Mouse (Mus musculus) lung, adult 18-20 months (tissue): Measurements from ENCODE around the gene Acads.
"Not testable (repeated sequence)": the region's sequence is repeated elsewhere in the genome, so short reads cannot be mapped to it uniquely, and the experiment has no call there.

Experiments
- DNase-seq, 2 experiments: peaks; one replicate each; pipeline ENCODE4 v3.0.0; 2022; ENCODE audit warnings: mixed read lengths in 2 of 2

Acads gene

DNA sequence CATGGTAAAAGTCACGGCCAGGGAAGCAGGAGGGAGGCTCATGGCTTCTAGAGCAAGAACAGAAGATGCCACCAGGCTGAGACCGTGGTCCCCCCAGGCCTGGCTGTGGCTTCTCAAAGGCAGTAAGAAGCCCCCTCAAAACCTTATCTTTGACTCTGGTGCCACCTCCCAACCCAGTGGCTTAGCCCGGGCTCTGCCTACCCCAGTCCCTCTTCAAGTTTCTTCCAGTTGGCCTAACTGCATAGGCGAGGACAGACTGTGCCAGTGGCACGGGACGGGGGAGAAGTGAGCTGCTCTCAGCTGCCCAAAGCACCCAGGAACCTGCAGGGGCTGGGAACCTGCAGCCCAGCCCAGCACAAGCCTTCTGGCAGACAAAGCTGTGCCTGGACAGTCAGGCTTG is 5.5 kb upstream of the Acads start:
- DNase-seq, result no peak

DNA sequence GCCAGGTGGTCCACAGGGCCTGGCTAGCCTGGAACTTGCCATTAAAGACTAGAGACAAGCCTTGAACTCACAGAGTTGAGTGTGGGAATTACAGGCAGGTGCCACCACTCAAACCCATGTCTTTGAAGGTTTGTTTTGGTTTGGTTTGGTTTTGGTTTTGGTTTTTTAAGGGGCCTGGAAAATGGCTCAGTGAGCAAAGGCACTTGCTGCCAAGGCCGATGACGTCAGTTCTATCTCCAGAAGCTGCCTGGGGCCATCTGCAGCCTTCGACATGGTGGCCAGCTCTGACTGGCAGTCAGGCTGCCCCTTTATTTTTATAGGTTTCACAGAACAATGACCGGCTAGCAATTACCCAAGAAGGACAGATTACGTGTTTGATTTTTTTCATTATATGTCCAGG is 1.8 kb upstream of the Acads start:
- no peak for DNase-seq

DNA sequence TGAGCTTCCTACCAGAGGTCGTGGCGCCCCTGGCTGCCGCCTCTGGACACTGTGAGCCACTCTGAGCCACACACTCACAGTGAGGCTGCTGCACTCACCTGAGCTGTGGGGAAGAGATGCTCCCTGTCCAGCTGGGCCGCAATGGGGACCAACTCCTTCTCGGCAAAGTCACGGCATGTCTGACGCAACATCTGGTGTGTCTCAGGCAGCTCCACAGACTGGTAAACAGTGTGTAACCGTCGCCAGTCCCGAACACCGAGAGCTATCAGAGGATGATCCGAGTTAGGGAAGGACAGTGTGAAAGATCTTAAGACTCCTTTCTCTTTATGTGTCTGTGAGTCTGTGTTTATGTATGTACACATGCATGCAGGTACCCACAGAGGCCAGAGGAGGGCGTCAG is 1.7 kb downstream of the Acads start:
- DNase-seq, result no peak

DNA sequence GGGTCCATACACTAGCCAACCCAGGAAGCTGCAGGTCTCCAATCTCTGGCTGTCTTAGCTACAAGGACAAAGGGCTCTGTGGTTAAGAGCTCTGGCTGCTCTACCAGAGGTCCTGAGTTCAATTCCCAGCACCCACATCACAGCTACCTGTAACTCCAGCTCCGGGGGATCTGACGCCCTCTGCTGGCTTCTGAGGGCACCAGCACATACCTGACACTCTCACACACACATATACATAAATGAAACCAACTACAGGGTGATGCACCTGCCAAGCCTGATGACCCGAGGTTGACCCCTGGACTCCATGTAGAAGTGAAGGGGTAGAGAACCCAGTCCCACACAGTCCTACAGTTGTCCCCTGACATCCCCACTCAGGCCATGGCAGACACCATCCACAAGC is 2.7 kb downstream of the Acads start:
- no peak for DNase-seq

DNA sequence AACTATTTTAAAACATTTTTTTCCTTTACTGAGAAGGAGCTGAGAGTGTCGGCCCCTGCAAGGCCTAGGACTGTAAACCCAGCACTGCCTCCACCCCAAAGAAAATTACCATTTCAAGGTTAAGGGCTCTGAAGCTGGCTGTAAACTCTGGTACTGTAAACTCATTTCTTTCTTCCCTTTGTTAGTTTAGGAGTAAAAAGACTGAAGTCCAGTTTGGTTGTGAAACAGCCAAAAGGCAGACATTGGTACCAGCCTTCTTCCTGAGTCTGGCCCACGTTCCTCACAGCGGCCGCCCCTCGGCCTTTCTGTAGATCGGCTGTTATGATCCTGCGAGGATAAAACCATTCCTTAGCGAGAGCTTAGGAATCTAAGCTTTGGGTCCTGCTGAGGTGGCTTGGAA is 4.6 kb downstream of the Acads start:
- DNase-seq, result no peak

DNA sequence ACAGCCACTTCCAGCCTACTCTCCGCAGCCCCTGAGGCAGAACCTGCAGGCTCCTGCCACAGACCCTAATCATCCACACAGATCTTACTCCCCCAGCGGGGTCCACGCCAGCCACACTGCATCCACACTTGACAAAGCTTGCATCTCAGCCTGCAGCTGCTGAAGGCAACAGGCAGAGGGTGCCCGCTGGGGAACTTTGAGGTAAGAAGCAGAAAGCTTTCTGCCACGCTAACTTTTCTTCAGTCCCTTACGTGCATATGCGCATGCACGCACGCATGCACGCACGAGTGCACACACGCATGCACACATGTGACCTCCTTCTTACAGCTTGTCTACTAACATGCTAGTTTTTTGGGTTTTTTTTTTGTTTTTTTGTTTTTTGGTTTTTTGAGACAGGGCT is 5.9 kb downstream of the Acads start:
- DNase-seq, result no peak

DNA sequence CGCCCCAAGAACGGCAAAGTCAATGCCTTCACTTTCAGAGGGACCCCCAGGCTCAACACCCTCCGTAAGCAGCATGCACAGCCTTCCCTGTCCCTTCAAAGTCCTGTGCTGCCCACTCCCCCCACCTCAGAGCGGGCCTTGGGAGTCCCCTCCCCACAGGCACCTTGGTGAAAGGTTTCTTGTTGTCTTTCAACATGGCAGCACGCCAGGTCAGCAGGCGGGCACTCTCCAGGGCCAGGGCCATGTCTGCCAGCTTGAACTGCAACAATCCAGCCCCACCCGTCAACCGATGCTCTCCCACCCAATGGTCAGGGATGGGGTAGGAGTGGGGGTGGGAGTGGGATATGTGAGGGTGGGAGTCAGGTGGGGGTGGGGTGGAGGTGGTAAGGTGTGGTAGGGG is 8.0 kb downstream of the Acads start:
- DNase-seq, result no peak

DNA sequence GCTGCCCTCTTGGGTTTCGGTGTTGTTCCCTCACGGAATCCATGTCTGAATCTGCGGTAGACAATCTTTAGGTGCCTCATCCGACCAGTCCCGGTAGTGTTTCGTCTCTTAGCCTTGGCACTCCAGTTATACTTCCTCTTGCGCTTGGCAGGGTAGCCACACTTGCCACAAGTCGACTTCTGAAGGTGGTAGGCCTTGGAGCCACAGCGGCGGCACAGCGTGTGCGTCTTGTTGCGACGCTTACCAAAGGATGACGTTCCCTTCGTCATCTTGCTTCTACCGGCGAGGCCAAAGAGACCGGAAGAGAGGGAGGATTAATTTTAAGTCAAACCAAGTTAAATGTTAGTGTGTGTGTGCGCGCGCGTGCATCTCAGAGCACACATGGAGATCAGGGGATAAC is 15.9 kb downstream of the Acads start:
- DNase-seq, result not testable (repeated sequence)

DNA sequence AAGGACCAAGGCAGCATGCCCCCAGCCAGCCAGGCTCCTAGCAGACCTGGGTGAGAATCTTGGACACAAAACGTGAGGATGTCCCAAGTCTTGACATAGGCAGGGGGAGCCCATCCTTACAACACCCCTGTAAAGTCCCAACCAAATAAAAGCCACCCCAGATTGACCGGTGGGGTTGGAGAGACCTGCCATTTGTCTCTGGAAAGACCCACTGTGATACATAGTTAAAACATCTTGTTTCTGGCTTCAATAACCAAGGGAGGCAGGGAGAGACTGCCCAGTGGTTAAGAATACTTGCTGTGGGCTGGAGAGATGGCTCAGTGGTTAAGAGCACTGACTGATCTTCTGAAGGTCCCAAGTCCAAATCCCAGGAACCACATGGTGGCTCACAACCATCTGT is 16.9 kb downstream of the Acads start:
- DNase-seq, result no peak

DNA sequence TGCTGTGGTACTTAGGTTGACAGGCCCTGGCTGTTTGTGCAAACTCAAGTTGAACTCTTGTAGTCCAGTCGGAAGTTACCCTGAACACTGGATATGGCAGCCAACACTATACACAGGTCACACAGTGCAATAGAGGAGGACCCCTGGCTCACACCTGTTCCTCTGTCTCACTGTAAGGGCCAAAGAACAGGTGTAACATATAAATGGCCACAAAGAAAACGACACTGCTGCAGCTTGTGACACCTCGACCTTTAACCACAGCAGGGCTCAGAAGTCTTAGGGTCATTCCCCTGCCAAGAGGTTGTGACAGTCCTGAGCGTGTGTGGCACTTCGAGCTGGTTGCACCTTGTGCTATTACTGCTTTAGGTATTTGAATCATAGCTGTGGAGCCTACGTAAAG is 18.7 kb downstream of the Acads start:
- DNase-seq, result no peak

DNA sequence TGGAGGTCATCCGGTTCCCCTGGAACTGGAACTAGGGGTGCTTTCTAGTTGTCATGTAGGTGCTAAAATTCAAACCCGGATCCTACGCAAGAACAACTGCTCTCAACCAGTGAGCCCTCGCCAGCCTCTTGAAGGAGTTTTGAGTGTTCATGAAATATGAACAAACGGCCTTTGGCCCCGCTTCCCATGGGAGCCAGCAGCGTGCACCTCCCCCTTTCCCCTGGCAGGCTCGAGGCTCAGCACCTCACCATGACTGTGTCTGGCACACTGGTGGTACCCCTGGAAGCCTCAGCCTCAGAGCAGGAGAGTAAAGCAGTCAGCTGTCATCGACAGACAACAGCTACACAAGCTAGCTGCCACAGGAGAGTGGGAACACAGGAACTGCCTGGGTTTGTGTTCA is 19.2 kb downstream of the Acads start:
- DNase-seq, result peak; percentile 22 to 46

DNA sequence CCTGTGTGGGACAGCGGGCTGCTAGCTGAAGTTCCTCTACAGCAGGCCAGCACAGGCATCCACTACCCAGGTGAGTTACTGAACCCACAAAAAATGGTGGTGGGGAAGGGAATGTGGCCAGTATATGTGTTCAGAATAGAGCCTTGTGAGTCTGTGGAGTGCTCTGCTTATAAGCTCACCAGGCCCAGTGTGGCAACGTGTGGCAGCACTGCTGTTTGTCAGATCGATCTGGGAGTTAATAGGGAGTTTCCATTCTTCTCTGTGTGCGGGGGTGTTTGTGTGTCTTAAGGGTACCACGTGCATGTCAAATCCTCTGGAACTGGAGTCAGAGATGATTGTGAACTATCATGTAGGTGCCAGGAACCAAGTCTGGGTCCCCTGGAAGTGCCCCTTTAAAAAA is 19.6 kb downstream of the Acads start:
- DNase-seq, result no peak

DNA sequence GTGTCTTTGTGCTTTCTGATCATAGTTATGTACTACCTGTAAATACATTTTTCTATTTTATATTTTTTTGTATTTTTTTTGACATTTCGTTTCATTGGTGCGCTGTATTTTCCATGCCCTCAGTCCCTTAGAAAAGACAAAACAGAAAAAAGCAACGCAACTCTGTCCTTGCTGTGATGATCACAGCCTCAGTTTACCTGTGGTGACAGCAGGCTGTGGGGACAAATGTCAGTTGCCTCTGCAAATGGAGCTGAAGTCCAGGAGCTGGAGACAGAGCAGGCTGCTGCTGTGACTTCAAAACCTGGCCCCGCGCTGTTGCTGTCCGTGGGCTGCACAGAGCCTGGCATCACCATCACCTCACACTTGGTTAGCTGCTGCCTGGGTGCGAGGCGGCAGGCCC is 21.0 kb downstream of the Acads start, which contains the start of gene Gm10401:
TSS of gene Gm10401 (minus strand) at position 101 of the 400 bp plus-strand sequence.
- DNase-seq, result no peak

DNA sequence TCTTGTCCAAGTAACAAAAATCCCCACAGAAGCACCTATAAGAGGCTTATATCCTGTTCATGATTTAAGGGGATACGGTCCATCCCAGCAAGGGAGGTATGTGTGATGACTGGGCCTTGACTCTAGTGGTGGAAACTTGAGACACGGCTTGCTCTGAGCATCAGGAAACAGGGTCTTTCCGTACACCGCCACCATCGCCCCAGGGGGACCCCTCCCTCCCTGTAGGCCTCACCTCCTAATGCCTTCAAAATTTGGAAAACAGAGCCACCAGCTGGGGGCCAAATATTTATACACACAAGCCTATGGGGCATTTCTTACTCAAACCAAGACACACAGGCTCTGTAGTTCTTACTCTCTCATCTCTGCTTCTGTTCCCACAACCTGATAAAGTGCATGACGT is 27.4 kb downstream of the Acads start:
- DNase-seq, result no peak

DNA sequence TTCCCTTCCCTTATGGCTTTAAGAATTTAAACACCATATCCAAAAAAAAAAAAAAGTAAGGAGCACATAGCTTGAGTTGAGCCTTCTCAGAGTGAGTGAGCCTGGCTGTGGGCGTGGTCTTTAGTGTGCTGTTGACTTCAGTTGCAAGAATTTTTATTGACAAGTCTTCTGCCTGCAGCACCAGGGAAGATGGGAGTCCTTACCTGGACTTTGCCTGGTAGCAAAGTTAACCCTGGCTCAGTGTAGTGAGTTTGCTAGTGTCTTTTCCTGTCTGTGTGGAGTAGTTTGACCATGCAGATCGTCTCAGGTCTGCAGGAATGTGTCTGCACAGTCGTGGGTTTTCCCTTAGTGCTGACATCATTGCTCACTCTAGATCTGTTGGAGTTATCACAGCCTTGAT is 28.1 kb downstream of the Acads start:
- no peak for DNase-seq

DNA sequence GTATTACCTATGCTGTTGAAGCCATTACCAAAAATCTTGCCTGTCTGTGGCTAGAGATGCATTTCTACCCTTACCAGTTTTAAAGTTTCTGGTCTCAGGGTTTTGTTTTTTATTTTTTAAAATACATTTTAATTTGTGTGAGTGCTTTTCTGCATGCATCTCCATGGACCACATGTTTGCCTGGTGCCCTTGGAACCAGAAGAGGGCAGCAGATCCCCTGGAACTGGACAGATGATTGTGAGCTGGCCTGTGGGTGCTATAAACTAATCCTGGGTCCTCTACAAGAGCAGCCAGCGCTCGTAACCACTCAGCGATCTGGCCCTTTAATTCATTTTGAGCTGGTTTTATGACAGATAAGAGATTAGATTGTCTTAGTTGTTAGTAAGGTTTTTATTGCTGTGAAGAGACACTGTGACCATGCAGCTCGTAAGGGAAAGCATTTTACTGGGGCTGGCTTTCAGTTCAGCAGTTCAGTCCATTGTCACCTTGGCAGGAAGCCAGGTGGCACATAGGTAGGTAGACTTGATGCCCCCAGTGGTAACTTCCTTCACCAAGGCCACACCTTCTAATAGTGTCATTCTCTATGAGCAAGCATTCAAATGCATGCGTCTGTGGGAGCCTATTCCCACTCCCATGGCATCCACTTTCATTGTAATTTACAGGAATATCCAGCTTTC is 29.4 kb downstream of the Acads start:
- DNase-seq, result no peak

DNA sequence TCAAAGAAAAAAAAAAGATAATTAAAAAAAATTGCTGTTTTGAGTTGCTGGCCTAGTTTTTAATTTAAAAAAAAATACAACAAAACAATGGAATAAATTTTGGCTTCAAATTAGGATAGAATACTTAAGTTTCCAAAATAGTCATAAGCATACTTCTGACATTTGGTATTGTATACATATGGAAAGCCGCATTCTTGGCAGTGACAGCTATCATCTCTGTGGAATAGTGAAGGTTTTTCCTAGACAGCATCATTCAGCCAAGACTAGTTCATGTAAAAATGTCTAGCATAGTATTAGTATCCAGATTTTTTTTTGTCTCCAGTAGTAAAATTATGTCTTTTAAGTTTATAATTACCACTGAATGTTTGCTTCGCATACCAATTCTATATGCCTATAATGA is 33.5 kb downstream of the Acads start:
- DNase-seq, result no peak

DNA sequence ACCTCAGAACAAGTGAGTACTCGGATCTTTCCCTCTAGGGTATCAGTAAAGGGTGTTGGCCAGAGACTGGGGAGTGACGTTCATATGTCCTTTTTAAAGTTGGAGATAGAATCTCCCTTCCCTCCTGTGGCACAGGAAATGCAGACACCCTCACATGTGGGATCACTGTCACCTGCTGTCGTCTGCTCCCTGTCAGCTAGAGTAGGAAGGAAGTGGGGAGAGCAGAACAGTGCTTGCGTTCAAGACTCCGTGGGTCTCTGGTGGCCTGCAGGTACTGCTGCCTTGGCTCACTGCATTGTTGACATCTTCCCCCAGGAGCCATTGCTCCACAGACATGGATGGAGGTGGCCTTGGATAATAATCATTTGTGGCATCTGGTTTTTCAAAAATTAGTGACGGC is 35.7 kb downstream of the Acads start:
- DNase-seq, result no peak

DNA sequence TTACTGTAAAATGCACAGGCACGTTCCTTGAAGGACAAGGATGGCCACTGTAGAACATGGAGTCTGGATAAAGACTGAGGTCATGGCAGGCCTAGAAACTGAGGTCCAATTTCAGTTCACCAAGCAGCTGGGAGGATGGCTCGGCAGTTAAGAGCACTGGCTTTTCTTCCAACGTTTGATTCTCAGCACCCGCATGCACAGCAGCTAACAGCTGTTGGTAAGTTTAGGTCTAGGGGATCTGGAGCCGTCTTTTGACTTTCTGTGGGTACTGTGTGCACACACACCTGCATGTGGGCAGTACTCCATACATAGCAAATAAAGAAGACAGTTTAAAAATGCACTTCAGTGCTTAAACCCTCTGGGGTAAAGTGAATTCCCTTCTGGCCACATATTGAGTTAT is 37.5 kb downstream of the Acads start:
- DNase-seq, result no peak

DNA sequence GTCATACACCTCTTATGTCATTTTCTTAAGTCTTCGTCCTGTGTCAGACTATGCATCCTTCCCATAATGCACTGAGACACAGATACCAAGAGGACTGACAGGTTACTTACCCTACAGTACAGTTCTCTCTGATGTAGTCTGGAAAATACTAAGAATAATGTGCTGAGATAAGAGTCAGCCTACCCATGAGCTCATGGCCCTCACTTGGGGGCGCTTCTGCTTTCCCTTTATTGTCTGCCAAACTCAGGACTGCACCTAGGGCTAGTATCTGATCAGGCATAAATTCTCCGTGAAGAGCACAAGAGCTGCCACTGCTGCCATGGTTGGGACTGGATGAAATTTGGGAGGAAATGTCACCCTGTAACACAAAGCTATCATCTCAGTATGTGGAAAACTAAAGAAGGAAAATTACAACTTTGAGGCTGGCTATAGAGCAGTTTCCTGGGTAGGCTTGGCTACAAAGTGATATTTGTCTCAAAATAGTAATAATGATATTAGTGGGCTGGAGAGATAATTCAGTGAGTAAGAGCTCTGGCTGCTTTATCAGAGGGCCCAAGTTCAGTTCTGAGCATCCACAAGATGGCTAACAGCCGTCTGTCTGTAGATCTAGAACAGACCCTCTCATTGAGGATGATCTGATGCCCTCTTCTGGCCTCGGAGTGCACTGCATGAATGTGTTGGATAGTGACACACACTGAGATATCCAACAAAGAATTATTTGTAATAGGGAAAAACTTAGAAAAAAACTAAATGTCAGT is 42.8 kb downstream of the Acads start:
- DNase-seq, result peak; percentile 66 to 71

DNA sequence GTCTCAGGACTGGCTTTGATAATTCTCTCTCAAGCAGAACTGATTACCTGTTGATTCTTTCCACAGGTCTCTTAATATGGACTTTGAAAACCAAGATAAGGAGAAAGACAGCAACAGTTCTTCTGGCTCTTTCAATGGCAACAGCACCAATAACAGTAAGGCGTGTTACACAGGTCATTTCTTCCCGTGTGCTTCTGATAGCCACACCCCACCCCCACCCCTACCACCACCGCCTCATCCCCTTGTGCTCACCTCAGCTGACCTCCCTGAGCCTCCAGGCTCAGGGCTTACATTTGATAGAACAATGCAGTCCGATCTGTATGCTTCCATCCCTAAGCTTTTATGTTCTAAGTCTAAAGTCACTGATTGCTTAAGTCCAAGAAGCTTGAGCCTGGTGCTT is 44.4 kb downstream of the Acads start:
- no peak for DNase-seq

DNA sequence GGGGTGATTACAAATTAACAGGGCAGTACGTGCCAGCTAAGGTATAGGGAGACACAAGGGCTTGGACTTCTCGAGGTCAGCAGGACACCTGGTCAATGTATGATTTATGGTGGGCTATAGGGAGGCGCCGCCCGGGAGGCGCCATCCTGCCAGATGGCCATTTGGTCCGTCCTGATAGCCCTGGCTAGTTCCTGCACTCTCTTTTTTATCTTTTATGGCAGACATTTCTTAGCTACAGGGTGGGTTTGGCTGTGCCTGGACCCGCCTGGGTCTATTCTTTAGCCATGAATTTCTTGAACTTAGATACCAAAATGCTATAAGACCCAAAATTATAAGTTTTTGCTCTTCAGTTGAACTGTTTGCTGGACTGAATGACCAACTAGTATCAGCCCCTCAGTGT is 45.8 kb downstream of the Acads start:
- DNase-seq, result not testable (repeated sequence)

DNA sequence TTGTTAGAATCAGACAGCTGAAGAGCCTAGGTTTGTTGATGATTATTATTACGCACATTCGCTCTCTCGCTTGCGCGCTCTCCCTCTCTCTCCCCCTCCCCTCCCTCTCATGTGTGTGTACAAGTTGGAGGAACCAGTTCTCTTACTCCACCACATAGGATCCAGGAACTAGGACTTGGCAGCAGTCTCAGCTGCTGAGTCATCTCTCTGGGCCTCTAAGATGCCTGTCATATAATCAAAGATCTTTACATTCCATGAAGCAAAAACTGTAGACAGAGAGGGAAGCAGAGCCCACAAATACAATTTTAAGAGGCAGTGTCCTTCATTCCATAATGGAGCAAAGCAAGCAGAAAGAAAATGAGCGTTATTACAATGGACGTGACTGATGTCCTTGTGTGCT is 47.0 kb downstream of the Acads start:
- peak; percentile 63 to 73 for DNase-seq

DNA sequence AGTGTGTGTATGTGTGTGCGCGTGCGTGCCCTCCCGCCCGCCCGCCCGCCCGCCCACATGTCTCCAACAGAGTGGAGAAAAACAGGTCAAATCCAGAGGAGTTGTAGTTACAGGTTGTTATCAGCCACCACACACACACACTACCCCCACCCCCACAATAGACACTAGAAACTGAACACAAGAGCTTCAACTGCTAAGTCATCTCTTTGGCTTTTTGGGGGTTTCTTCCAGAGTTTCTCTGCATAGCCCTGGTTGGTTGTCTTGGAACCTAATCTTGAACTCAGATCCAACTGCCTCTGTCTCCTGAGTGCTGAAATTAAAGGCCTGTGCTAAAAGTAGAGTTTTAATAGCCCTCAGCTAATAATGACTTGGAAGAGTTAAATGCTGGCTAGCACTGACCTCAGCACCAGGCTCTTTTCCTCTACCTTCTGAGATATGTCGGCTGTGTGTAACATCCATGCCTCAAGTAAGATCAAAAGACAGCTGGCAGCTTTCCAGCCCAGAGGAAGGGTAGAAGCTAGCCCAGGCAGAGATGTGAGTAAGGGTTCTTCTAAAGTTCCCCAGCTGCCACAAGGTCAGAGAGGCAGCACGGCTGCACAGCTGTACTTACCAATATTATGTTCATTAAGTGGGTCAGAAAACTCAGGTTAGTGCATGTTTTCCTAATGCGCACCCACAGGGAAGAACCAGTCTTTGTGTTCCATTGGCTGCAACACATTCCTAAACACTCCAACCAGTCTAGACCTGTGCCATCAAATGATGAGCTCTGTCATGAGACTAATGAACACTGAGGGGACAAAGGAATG is 47.8 kb downstream of the Acads start:
- peak in 1 of 2 experiments; percentile 24 for DNase-seq
